Mouse (Mus musculus) heart, embryonic 15.5 days (tissue): Measurements from ENCODE around the gene Fcho2. TPM values are rescaled to one million over a fixed set of nuclear protein-coding genes. Genes with fewer than 3 reads are reported as not detected.
"Not testable (repeated sequence)": the region's sequence is repeated elsewhere in the genome, so short reads cannot be mapped to it uniquely, and the experiment has no call there.

Experiments used
- ATAC-seq: fragments of 200-750 bp; cut with Nextera tagmentation; replicated peaks from 2 replicates; pipeline ENCODE4 v1.8.0; 2017; ENCODE audit warnings: low read depth, moderate TSS enrichment; ENCODE audit not compliant: insufficient number of reproducible peaks, insufficient read depth, low FRiP score
- H3K27ac ChIP-seq: fragments of 300-500 bp; sonication (generic); 2 replicates; pipeline ENCODE4 v1.5.1; 2015; ENCODE audit warnings: mild to moderate bottlenecking, inconsistent platforms
- H3K27me3 ChIP-seq: fragments of 300-500 bp; sonication (generic); 2 replicates; pipeline ENCODE4 v1.6.1; 2015; ENCODE audit warnings: inconsistent platforms
- H3K36me3 ChIP-seq: fragments of 300-500 bp; sonication (generic); 2 replicates; pipeline ENCODE4 v1.6.1; 2015; ENCODE audit warnings: mild to moderate bottlenecking, inconsistent platforms
- H3K4me1 ChIP-seq: fragments of 300-500 bp; sonication (generic); replicated peaks from 2 replicates; pipeline ENCODE4 v1.6.1; 2015; ENCODE audit warnings: inconsistent platforms
- H3K4me2 ChIP-seq: fragments of 300-500 bp; sonication (generic); 2 replicates; pipeline ENCODE4 v1.6.1; 2015; ENCODE audit warnings: inconsistent platforms, mild to moderate bottlenecking, moderate library complexity
- H3K4me3 ChIP-seq: fragments of 300-500 bp; sonication (generic); 2 replicates; pipeline ENCODE4 v1.5.1; 2015; ENCODE audit warnings: mild to moderate bottlenecking, inconsistent platforms
- H3K9ac ChIP-seq: fragments of 300-500 bp; sonication (generic); 2 replicates; pipeline ENCODE4 v1.6.1; 2015; ENCODE audit warnings: mild to moderate bottlenecking, inconsistent platforms
- H3K9me3 ChIP-seq: fragments of 300-500 bp; sonication (generic); replicated peaks from 2 replicates; pipeline ENCODE4 v1.6.1; 2016; ENCODE audit warnings: inconsistent platforms
- WGBS: fragments of 180-500 bp; shearing (Covaris S2); methylation state at CpG from one replicate; pipeline ENCODE4 v1.1.7; 2015; ENCODE audit warnings: mixed read lengths; 5-methylcytosine and 5-hydroxymethylcytosine counted together
- polyA plus RNA-seq: library from polyadenylated mRNA; unstranded; fragments of >200 nt; fragmentation: Nextera tagmentation; extraction: Ambion mirVana; gene quantifications from 2 replicates; pipeline ENCODE4 v1.2.1, GENCODE M21; 2015

Fcho2 gene
- polyA plus RNA-seq, 1 experiment from 2014 or later: 27.4 TPM

DNA sequence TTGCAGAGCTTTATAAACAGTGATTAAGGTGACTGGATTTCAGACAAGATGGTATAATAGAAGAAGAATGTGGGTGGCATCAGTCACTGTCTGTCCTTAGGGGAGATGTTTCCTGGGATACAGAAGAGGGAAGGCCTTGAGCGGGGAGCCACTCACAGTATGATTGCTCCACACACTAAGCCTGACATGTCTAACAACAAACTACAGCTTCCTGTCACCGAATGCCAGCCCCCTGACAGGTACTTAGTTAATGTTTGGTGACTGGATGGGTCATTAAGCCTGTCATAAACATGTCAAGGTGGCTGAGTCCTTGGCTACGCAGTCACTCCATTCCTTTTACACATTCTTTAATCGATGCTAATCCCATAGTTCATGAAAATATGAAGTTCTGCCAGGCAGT is 3.0 kb upstream of the Fcho2 start:
- no peaks in the 10 kb centered on the region for H3K27me3 ChIP-seq
- H3K27ac ChIP-seq: no peak overlapping the region
- H3K9ac ChIP-seq: no peak overlapping the region
- no peaks in the 10 kb centered on the region for H3K36me3 ChIP-seq
- WGBS: 74% methylated on average over 4 of the region's 4 CpGs
- H3K9me3 ChIP-seq: no peaks in the 10 kb centered on the region
- no peak for ATAC-seq
- H3K4me2 ChIP-seq: no peak overlapping the region
- H3K4me3 ChIP-seq: no peak overlapping the region
- H3K4me1 ChIP-seq: peaks cover 9% of the 10 kb centered on the region

DNA sequence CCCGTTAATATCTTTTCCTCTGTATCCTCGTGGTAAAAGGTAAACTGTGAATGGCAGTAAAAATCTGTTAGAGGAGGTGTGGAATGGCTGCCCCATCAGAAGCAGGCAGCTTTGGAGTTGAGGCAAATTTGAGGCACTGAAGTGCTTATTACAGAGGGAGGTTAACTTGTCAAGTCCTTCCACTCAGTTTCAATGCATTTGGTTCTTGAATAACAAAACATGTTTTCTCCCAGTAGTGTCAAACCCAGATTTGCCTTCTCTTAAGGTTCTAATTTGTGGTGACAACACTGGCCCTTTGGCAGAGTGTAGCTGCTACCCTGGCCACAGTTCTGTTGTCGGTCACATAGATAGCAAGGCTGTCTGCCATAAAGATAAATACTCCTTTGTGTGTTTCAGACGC is 2.5 kb upstream of the Fcho2 start:
- Histone ChIP-seq H3K4me1 (peaks cover 11% of the 10 kb centered on the region), H3K36me3 (no peaks in the 10 kb centered on the region), H3K4me2 (no peak overlapping the region), H3K9ac (no peak overlapping the region), H3K27me3 (no peaks in the 10 kb centered on the region), H3K9me3 (no peaks in the 10 kb centered on the region), H3K4me3 (no peak overlapping the region), H3K27ac (no peak overlapping the region)
- ATAC-seq: no peak
- WGBS: 52% methylated on average over 4 of the region's 4 CpGs

DNA sequence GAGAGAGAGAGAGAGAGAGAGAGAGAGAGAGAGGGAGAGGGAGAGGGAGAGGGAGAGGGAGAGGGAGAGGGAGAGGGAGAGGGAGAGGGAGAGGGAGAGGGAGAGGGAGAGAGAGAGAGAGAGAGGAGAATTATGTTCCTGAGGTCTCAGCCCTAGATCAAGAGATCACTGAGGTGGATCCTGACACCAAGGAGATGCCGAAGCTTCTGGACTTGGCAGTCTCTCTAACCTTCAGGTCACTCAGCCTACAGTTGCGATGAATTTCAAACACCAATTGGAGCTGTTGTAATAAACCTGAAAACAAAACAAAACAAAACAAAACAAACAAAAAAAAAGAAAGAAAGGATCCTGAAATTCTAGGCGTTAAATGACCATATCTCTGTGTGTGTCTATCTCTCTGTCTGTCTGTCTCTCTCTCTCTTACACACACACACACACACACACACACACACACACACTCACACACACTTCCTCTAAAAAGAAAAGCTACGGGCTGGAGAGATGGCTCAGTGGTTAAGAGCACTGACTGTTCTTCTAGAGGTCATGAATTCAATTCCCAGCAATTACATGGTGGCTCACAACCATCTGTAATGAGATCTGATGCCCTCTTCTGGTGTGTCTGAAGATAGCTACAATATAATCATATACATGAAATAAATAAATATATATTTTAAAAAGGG is 1.9 kb upstream of the Fcho2 start:
- 76% methylated on average over 4 of the region's 4 CpGs for WGBS
- H3K4me1 ChIP-seq: peaks cover 16% of the 10 kb centered on the region
- H3K9me3 ChIP-seq, H3K27ac ChIP-seq, ATAC-seq, H3K4me3 ChIP-seq, H3K4me2 ChIP-seq, H3K36me3 ChIP-seq, H3K9ac ChIP-seq, H3K27me3 ChIP-seq: not testable (repeated sequence)

DNA sequence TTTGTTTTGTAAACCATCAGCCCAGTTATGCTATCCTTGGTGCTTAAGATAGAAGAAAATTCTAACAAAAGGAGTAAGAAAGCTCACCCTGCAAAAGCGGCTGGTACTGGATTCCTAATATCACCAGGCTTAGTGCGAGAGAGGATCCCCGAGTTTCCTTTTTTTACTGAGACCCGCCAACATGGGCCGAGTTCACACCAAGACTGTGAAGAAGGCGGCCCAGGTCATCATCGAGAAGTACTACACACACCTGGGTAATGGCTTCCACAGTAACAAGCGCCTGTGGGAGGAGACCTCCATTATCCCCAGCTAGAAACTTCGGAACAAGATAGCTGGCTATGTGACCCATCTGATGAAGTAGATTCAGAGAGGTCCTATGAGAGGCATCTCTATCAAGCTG is 1.3 kb upstream of the Fcho2 start:
- Histone ChIP-seq H3K36me3 (no peaks in the 10 kb centered on the region), H3K4me3 (no peak overlapping the region), H3K27me3 (no peaks in the 10 kb centered on the region), H3K9me3 (no peaks in the 10 kb centered on the region), H3K4me1 (peaks cover 16% of the 10 kb centered on the region), H3K9ac (no peak overlapping the region), H3K4me2 (no peak overlapping the region), H3K27ac (no peak overlapping the region)
- no peak for ATAC-seq
- 83% methylated on average over 9 of the region's 9 CpGs for WGBS

DNA sequence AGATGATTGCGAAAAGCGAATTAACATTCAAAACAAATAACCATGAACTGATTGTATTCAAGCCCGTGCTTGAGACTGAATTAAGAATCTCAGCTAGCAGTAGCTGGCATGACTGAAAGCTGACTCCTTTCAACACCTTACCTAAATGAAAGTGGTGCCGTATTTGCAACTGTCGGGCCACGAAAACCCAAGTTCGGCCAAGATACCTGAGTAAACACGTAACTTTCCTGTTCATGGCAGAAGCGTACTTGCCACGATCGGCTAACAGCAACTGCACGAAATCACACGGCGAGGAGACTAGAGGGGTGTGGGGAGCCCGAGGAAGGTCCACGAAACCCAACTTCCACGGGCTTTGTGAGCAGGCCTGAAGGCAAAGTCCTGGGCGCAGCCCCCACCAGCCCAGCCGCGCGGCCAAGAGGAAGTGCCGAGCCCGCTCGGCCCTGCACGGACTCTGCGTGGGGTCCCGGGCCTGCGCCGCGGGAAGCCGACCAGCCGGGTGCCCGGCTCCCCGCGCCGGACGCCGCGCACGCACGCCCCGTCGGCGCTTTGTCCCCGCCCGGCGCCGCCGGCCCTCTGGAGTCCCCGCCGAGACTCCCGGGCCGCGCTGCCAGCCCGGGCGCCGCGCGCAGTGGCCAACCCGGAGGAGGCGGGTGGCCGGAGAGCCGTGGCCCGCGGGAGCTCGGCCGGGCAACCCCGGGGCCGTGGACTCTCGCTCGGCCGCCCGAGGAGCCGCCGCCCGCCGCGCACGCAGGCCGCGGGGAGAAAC is 791 bp downstream of the Fcho2 start:
- peak overlapping the region; percentile 85 for H3K4me3 ChIP-seq
- no peaks in the 10 kb centered on the region for H3K27me3 ChIP-seq
- H3K36me3 ChIP-seq: no peaks in the 10 kb centered on the region
- H3K9ac ChIP-seq: peak overlapping the region; percentile 88
- H3K4me2 ChIP-seq: peak overlapping the region; percentile 59
- peaks cover 22% of the 10 kb centered on the region for H3K4me1 ChIP-seq
- H3K27ac ChIP-seq: peak overlapping the region; percentile 97
- under 1% methylated on average over 51 of the region's 81 CpGs for WGBS
- no peaks in the 10 kb centered on the region for H3K9me3 ChIP-seq
- ATAC-seq: peak; percentile 45

DNA sequence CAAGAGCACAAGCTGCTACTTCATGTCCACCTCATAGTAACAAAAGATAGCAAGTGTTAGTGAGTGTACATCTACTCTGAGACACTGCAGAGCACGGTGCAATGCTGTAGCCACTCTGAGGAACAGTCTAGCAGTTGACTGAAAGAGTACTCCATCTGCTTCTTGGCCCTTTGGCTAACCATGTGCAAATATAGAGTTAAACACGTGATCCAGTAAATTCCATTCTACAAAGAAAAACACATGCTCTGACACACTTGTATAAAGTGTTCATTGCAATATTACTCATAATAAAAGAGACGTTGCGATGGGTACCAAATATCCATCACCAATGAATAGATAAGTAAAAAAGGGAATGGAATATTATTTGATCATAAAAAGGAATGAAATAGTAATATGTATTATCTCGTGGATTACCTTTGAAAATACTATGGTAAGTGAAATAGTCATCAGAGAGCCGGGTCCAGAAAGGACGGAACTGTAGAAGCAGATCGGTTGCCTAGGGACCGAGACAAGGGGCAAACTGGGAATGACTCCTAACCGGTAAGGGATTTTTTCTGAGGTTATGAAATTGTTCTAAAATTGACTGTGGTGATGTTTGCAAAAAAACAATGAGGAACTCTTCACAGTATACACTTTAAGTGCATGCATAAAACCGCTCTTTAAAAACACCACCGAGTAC is 1.5 kb downstream of the Fcho2 start:
- Histone ChIP-seq H3K9ac (peak overlapping the region; percentile 88), H3K4me3 (peak overlapping the region; percentile 85), H3K27me3 (no peaks in the 10 kb centered on the region), H3K4me2 (peak overlapping the region; percentile 59), H3K4me1 (peaks cover 22% of the 10 kb centered on the region), H3K27ac (peak overlapping the region; percentile 97), H3K9me3 (no peaks in the 10 kb centered on the region), H3K36me3 (no peaks in the 10 kb centered on the region)
- no peak for ATAC-seq
- 21% methylated on average over 12 of the region's 12 CpGs for WGBS

DNA sequence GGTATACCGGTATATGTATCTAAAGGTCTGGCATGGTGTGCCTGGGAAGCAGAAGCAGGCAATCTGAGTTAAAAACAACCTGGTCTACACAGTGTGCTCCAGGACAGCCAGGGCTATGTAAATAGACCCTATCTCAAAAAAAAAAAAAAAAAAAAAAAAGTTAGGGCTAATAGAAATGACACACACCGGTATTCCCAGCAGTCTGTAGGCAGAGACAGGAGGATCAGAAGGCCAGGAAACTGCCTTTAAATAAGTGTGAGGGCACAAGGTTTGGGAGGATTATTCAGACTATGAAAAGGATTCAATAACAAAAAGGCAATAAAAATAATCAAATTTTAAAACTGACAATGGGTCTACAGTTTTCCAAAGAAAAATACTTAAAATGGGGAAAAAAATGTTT is 2.1 kb downstream of the Fcho2 start:
- Histone ChIP-seq H3K27me3 (no peaks in the 10 kb centered on the region), H3K4me2 (peak overlapping the region; percentile 59), H3K9me3 (no peaks in the 10 kb centered on the region), H3K4me3 (peak overlapping the region; percentile 85; the same call in 1 of the 2 replicates), H3K36me3 (no peaks in the 10 kb centered on the region), H3K27ac (no peak overlapping the region), H3K9ac (no peak overlapping the region), H3K4me1 (peaks cover 22% of the 10 kb centered on the region)
- 65% methylated on average over 2 of the region's 2 CpGs for WGBS
- no peak for ATAC-seq

DNA sequence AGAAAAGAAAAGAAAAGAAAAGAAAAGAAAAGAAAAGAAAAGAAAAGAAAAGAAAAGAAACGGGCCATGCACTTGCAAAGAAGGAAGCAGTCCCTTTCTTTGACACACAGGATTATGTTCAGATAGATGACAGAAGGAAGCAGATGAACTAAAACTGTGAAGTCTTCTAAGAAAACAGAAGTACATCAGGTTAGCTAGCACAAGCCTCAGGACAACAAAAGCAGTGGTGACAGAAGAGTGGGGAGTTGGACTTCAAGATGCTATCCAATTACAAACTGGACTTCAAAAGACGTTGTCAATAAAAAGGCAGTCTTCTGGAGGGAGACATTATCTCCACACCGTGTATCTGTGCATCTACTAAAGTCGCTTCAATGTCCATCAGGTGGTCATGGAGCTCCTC is 3.0 kb downstream of the Fcho2 start:
- Histone ChIP-seq H3K27me3 (no peaks in the 10 kb centered on the region), H3K4me1 (peaks cover 22% of the 10 kb centered on the region), H3K9ac (no peak overlapping the region), H3K9me3 (no peaks in the 10 kb centered on the region), H3K4me3 (peak overlapping the region; percentile 7; the same call in 1 of the 2 replicates), H3K4me2 (peak overlapping the region; percentile 29), H3K36me3 (no peaks in the 10 kb centered on the region), H3K27ac (no peak overlapping the region)
- WGBS: 68% methylated on average over 4 of the region's 4 CpGs
- ATAC-seq: no peak

DNA sequence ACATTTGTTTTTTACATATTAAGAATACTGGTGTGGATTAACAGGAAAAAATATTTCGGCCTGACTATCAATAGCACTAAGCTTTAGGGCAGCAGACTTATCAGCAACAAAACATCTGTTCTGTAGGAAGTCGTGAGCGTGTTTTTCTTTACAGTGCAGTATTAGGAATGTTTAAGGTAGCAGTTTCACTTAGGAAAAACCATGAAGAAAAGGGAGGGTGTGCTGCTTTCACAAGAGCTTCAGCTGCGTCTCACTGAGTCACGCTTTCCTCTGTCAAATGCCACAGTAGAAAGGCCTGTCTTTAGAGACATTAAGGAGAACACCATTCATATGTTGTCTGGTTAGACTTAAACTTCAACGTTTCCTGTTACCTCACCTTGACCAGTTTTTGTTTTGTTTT is 5.1 kb downstream of the Fcho2 start:
- Histone ChIP-seq H3K4me1 (peaks cover 17% of the 10 kb centered on the region), H3K27me3 (no peaks in the 10 kb centered on the region), H3K36me3 (0 out of 2 replicates have a peak, but pooled peaks cover under 1% of the 10 kb centered on the region), H3K4me2 (no peak overlapping the region), H3K9ac (no peak overlapping the region), H3K4me3 (no peak overlapping the region), H3K9me3 (no peaks in the 10 kb centered on the region), H3K27ac (no peak overlapping the region)
- WGBS: 38% methylated on average over 6 of the region's 6 CpGs
- no peak for ATAC-seq

DNA sequence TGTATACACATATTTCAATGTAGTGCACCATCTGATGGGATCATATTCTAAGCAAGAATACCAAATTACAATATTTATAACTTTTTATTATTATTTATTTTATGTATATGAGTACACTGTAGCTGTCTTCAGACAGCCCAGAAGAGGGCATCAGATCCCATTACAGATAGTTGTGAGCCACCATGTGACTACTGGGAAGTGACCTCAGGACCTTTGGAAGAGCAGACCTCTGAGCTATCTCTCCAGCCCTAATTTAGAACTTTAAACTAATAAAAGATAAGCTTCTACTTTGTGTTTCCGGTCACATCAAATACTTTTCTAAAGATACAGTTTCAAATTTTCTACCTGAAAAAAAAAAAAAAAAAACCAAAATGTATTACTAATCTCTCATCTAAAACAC is 6.2 kb downstream of the Fcho2 start:
- no peak for ATAC-seq
- H3K27me3 ChIP-seq: no peaks in the 10 kb centered on the region
- H3K9me3 ChIP-seq: no peaks in the 10 kb centered on the region
- no peak overlapping the region for H3K4me3 ChIP-seq
- H3K4me2 ChIP-seq: no peak overlapping the region
- H3K9ac ChIP-seq: no peak overlapping the region
- 54% methylated on average over 1 of the region's 1 CpGs for WGBS
- H3K36me3 ChIP-seq: 0 out of 2 replicates have a peak, but pooled peaks cover 4% of the 10 kb centered on the region
- no peak overlapping the region for H3K27ac ChIP-seq
- peaks cover 17% of the 10 kb centered on the region for H3K4me1 ChIP-seq

DNA sequence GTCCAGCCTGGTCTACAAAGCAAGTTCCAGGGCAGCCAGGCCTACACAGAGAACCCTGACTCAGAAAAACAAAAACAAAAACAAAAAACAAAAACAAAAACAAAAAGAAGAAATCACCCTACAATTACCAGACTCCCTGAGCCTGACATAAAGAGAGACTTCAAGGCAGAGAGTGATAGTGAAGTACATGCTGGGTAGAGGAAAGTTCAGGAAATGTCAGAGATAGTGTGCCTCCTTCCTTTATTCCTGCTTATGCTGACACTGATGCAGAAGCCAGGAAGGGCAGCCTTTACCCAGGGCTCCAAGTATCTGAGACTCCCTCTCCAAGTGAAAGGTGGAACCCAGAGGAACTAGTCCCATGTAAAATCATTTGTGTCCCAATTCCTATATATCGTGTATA is 10.8 kb downstream of the Fcho2 start:
- no peak for ATAC-seq
- WGBS: 80% methylated on average over 1 of the region's 1 CpGs
- H3K36me3 ChIP-seq: peaks cover 25% of the 10 kb centered on the region

More for the DNA sequence above, 10.8 kb downstream of the Fcho2 start:
- Histone ChIP-seq H3K4me2 (no peak overlapping the region), H3K27me3 (no peaks in the 10 kb centered on the region), H3K9ac (no peak overlapping the region), H3K9me3 (no peaks in the 10 kb centered on the region), H3K4me1 (no peaks in the 10 kb centered on the region), H3K4me3 (no peak overlapping the region), H3K27ac (no peak overlapping the region)
